Mouse (Mus musculus): ENCODE measurements around the gene Bcl7a.
A peak's percentile ranks its signal among the peaks of the same experiment; 100 is the strongest.

Gene Bcl7a

GRCm38 (mm10) chr5:123378712-123379111 lies 35.1 kb downstream of the Bcl7a start:
- no peak for DNase-seq

DNA sequence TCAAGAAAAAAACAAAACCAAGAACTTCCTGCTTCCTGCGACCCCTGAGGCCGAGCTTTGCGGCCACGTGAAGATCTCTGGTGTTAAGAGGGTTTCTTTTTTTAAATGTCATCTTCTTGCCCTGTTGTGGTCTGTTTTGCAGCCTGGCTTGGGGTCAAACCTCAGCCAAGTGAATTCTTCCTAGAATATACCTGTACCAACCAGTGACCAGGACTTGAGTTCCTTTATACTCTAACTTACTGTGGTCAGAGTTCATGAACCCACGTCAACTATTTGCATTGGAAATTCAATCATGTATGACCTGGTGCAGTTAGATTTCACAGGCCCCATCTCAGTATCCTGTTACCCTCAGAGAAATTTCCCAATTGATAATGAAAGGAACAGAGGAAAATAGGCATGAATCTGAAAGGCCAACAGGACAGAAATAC lies 35.9 kb downstream of the Bcl7a start:
- no peak for DNase-seq

GRCm38 (mm10) chr5:123381968-123382367 lies 38.3 kb downstream of the Bcl7a start:
- no peak for DNase-seq

DNA sequence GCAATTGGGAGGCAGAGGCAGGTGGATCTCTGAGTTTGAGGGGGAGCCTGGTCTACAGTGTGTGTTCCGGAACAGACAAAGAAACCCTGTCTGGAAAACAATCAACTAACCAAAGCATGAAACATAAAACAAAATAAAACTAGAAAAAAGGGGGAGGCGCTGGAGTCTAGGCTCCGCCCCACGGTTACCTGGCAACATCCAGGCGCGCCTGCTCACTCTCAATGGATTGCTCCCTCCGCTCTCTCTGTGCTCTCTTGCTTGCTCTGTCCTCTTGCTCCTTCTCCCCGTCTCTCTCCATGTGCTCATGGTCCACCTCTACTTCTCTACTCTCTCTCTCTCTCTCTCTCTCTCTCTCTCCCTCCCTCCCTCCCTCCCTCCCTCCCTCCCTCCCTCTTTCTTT lies 39.1 kb downstream of the Bcl7a start:
- DNase-seq = no peak

DNA sequence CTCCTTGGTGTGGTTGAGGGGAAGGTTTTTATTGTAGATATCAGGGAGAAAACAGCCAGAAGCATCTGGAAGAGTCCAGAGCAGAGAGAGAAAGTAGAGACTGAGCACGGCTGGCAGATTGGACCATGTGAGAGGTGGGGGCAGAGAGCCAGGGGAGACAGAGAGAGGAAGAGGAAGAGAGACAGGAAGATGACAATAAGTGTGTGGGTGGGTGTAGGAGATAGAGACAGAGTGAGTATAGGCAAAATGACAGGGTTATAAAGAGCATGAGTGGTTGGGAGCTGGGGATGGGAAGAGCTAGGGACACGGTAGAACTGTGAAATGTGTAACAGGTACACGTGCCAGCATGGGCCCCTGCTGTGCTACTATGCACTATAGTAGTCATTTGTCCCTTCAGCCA lies 44.8 kb downstream of the Bcl7a start:
- no peak for DNase-seq

- DNase-seq = no peak
Observed at GRCm38 (mm10) chr5:123390536-123391441, 47.2 kb downstream of the Bcl7a start.

DNA sequence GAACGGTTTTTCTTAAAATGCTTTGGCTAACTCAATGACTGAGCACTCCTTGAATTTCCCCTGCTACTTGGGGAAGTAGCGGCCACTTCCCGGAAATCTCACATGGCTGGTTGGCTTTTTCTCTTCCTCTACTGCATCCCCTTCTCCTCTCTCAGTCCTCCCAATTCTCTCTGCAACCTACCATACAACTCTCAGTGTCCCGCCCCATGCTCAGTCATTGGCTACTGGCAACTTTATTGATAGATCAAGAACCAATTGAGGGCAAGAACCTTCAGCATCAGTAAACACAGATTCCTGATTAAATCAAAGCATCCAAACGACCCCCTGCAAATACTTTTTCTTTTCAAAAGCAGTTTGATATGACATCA lies 47.8 kb downstream of the Bcl7a start:
- no peak for DNase-seq

- DNase-seq = no peak
Observed at GRCm38 (mm10) chr5:123393786-123394302, 50.2 kb downstream of the Bcl7a start.

- peak; percentile 85 for DNase-seq
Observed at GRCm38 (mm10) chr5:123394303-123394956, 50.8 kb downstream of the Bcl7a start, which contains the start of gene Mlxip. Gene Mlxip (plus strand): TSS chr5:123394798.

- DNase-seq = peak; percentile 39
Observed at GRCm38 (mm10) chr5:123394957-123395881, 51.6 kb downstream of the Bcl7a start.

DNA sequence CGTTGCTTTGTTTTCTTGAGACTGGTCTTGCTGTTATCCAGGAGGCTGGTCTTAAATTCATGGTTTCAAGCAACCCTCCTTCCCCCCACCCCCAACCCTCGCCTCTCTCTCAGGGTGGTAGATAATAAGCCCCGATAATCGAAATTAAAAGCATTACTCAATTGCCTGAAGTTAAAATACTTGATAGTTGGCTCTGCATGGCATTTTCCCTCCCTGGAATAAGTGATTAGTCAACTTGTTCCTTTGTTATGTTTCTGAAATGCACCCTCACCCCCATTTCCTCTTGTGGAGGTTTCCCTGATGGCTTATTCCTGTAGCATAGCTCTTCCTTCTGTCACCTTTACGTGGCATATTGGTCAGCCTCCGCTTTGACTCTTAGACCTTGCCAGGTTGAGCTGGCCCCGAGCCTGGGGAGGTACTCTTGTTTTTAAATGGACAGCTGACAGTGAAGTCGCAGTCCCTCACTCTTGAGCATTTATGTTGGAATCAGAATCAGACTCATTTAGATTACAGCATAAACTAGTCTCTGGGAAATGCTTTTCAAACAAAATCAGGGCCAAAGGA lies 53.3 kb downstream of the Bcl7a start:
- DNase-seq = peak; percentile 52

GRCm38 (mm10) chr5:123397786-123398185 lies 54.2 kb downstream of the Bcl7a start:
- no peak for DNase-seq

GRCm38 (mm10) chr5:123398856-123399498 lies 55.3 kb downstream of the Bcl7a start:
- no peak for DNase-seq

- no peak for DNase-seq
Observed at GRCm38 (mm10) chr5:123404480-123404879, 60.8 kb downstream of the Bcl7a start.

DNA sequence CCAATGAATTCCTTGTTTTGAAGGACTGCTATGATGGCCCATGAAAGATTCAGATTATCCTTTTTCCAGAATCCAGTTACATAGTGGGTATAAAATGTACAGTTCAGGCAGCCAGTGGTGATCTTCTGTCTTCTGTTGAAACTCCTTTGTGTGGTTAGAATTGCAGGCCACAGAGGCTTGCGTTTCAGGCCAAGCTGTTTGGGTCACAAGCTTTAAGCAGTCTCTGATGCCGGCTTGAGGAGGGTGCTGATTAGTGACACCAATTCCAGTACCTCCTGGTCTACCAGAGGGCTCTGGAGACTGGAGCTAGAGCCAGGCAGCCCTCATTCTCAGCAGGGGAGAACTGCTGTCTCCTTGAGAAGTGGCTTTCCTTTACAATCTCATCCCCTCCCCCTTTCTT lies 63.3 kb downstream of the Bcl7a start:
- DNase-seq = no peak

- no peak for DNase-seq
Observed at GRCm38 (mm10) chr5:123408176-123408575, 64.5 kb downstream of the Bcl7a start.

DNA sequence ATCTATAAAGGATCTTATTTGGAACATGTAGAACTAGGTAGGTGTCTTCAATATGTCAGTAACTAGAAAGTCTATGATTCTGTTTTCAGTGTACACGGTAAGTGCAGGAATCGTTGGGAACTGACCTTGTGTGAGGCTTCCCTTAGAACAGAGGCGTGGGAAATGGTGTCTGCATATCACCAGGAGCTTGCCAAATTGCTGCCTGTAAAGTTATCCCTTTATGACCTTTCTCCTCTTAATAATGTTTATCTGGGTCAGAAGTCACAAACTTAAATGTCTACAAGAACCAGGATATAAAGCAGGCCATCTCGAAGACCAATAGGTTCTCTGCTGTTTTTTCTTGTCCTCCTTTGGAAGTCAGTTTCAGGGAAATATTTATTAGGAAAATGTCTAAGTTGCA lies 68.6 kb downstream of the Bcl7a start:
- DNase-seq = no peak

DNA sequence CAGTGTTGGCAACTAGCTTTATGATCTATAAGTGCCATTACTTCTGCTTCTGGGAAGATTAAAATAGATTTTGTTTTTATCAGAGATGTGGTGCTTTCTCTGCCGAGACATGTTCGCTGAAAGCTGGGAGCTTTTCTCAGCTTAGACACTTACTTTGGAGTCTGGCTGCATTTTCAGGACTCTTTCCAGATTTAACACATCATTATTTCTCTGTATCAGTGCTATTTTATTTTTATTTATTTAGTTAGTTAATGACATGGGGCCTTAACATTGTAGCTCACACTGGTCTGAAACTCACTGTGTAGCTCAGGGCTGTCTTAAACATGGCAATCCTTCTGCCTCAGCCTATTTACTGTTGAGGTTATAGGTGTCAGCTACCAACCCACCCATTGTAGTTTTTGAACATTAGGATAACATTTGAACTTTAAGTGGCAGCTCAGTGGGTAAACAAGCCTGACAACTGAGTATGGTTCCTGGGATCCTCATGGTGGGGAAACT lies 70.3 kb downstream of the Bcl7a start:
- DNase-seq = no peak

- no peak for DNase-seq
Observed at GRCm38 (mm10) chr5:123416149-123416548, 72.5 kb downstream of the Bcl7a start.

GRCm38 (mm10) chr5:123416566-123417518 lies 73.2 kb downstream of the Bcl7a start:
- no peak for DNase-seq

- DNase-seq = no peak
Observed at GRCm38 (mm10) chr5:123423885-123424284, 80.3 kb downstream of the Bcl7a start.
